9 mouse cellular contexts compared by ENCODE assay signal in the genomic region with DNA sequence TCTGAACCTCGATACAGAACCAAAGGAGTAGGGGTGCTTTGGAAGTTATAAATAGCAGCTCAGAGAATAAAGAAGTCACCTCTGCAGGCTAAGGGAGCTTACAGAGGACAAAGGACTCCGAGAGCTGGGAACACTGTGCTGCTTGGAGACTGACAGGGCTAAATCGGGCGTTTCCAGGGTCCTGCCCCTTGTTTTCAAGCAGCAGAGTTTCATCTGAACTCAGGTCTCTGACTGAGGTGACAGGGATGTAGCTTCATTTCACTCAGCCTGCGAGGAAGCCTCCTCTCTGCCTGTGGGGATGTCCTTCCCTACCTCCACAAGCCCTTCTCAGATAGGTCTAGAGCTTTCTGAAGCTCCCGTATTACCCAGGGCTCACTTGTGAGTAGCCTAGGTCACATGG.
DNase-seq lines count a peak whose midpoint lies in the region; ATAC-seq and TF ChIP-seq lines count a peak whose summit lies in the region.
"Had no signal": no experiment of that assay in that cellular context is flagged by ENCODE, and none has a peak within 500 bp of the region (broad histone marks: within the 10 kb centered on the region; RNA-seq: fewer than 3 reads in every experiment).

No protein-coding gene starts in this region.

- peak overlapping the region; percentile 54 for H3K4me2 ChIP-seq in lung, embryonic 14.5 days
- peak overlapping the region; percentile 58 for H3K4me2 ChIP-seq in forebrain, embryonic 13.5 days
- H3K4me2 ChIP-seq in limb, embryonic 14.5 days (replicated peaks; ENCODE audit: low read depth, low read length, severe bottlenecking) = peak overlapping the region; percentile 53
- H3K4me2 ChIP-seq in stomach, embryonic 16.5 days (ENCODE audit: low read depth, low read length) = peak overlapping the region; percentile 47

- TF ChIP-seq POLR2A in limb, embryonic 14.5 days (IDR thresholded peaks at IDR 0.05; ENCODE audit: borderline replicate concordance, extremely low read depth, insufficient read depth, insufficient read length) = no peak
- TF ChIP-seq POLR2A in thymus, adult 2 months (IDR thresholded peaks at IDR 0.05; ENCODE audit: control insufficient read depth, extremely low read depth, insufficient read depth, low read length, poor library complexity) = no peak

- H3K27ac ChIP-seq in lung, embryonic 14.5 days (ENCODE audit: low read depth) = no peak overlapping the region; the same call in 1 of the 2 replicates
- peak overlapping the region; percentile 94 for H3K27ac ChIP-seq in forebrain, embryonic 13.5 days
- H3K27ac ChIP-seq in limb, embryonic 14.5 days (replicated peaks; ENCODE audit: low read depth, low read length) = no peak overlapping the region
- H3K27ac ChIP-seq in stomach, embryonic 16.5 days (ENCODE audit: low read length) = no peak overlapping the region
- H3K27ac ChIP-seq in thymus, adult 2 months (ENCODE audit: control insufficient read depth, insufficient read depth, low read length) = no peak overlapping the region

- no peak for TF ChIP-seq CTCF in lung, embryonic 14.5 days (IDR thresholded peaks at IDR 0.05; ENCODE audit: low read depth)
- no peak for TF ChIP-seq CTCF in thymus, adult 2 months (IDR thresholded peaks at IDR 0.05; ENCODE audit: borderline replicate concordance, control insufficient read depth, extremely low read depth, insufficient read depth, low read length, poor library complexity)

- H3K36me3 ChIP-seq in lung, embryonic 14.5 days (ENCODE audit: insufficient read depth) = no peaks in the 10 kb centered on the region
- H3K36me3 ChIP-seq in forebrain, embryonic 13.5 days (ENCODE audit: poor library complexity, severe bottlenecking) = no peaks in the 10 kb centered on the region
- no peaks in the 10 kb centered on the region for H3K36me3 ChIP-seq in limb, embryonic 14.5 days (ENCODE audit: control insufficient read depth, insufficient read depth, low read length)
- H3K36me3 ChIP-seq in stomach, embryonic 16.5 days (ENCODE audit: control insufficient read depth, insufficient read depth, low read length) = no peaks in the 10 kb centered on the region
- H3K36me3 ChIP-seq in thymus, adult 2 months (ENCODE audit: control insufficient read depth, insufficient read depth, low read length) = no peaks in the 10 kb centered on the region

- ATAC-seq in lung, embryonic 14.5 days (ENCODE audit: insufficient read depth) = no peak
- peak; percentile 25 for ATAC-seq in forebrain, embryonic 13.5 days
- ATAC-seq in limb, embryonic 14.5 days (ENCODE audit: low FRiP score, low read depth) = no peak
- ATAC-seq in stomach, embryonic 16.5 days (ENCODE audit: insufficient read depth, low FRiP score) = no peak
- ATAC-seq in CD4-positive, CD25-positive, alpha-beta regulatory T cell, adult 4 months = no peak

- H3K9ac ChIP-seq in lung, embryonic 14.5 days = peak overlapping the region; percentile 2
- H3K9ac ChIP-seq in forebrain, embryonic 13.5 days = peak overlapping the region; percentile 74
- H3K9ac ChIP-seq in limb, embryonic 14.5 days (ENCODE audit: low read depth, low read length, severe bottlenecking) = peak overlapping the region; percentile 51
- peak overlapping the region; percentile 57; the same call in 1 of the 2 replicates for H3K9ac ChIP-seq in stomach, embryonic 16.5 days (ENCODE audit: low read length)

- peaks cover 13% of the 10 kb centered on the region for H3K4me1 ChIP-seq in lung, embryonic 14.5 days (ENCODE audit: insufficient read depth)
- peaks cover 90% of the 10 kb centered on the region for H3K4me1 ChIP-seq in forebrain, embryonic 13.5 days
- H3K4me1 ChIP-seq in limb, embryonic 14.5 days (ENCODE audit: control insufficient read depth, insufficient read depth, low read length) = peaks cover 17% of the 10 kb centered on the region
- H3K4me1 ChIP-seq in stomach, embryonic 16.5 days (ENCODE audit: control insufficient read depth, insufficient read depth, low read length) = peaks cover 16% of the 10 kb centered on the region
- H3K4me1 ChIP-seq in thymus, adult 2 months (replicated peaks; ENCODE audit: control insufficient read depth, insufficient read depth, low read length) = no peaks in the 10 kb centered on the region

- H3K9me3 ChIP-seq in lung, embryonic 14.5 days (ENCODE audit: low read depth, low read length) = no peaks in the 10 kb centered on the region
- no peaks in the 10 kb centered on the region for H3K9me3 ChIP-seq in forebrain, embryonic 13.5 days (replicated peaks)
- H3K9me3 ChIP-seq in limb, embryonic 14.5 days (ENCODE audit: control insufficient read depth, low read length) = no peaks in the 10 kb centered on the region
- no peaks in the 10 kb centered on the region for H3K9me3 ChIP-seq in stomach, embryonic 16.5 days (replicated peaks; ENCODE audit: control insufficient read depth, low read length)

- H3K4me3 ChIP-seq in lung, embryonic 14.5 days (ENCODE audit: low read depth, low read length) = peak overlapping the region; percentile 19; the same call in 1 of the 2 replicates
- peak overlapping the region; percentile 37 for H3K4me3 ChIP-seq in forebrain, embryonic 13.5 days
- H3K4me3 ChIP-seq in limb, embryonic 14.5 days (replicated peaks; ENCODE audit: low read length) = peak overlapping the region; percentile 24
- no peak overlapping the region for H3K4me3 ChIP-seq in stomach, embryonic 16.5 days (replicated peaks; ENCODE audit: low read length)
- no peak overlapping the region for H3K4me3 ChIP-seq in thymus, adult 2 months (ENCODE audit: control insufficient read depth, insufficient read depth, low read length)

- WGBS in lung, embryonic 14.5 days = 20% methylated on average over 6 of the region's 6 CpGs
- WGBS in forebrain, embryonic 13.5 days = 1% methylated on average over 6 of the region's 6 CpGs
- 20% methylated on average over 6 of the region's 6 CpGs for WGBS in limb, embryonic 14.5 days
- 32% methylated on average over 6 of the region's 6 CpGs for WGBS in stomach, embryonic 16.5 days
- 79% methylated on average over 6 of the region's 6 CpGs for WGBS in thymus, adult 2 months

- H3K27me3 ChIP-seq in lung, embryonic 14.5 days (ENCODE audit: insufficient read depth, low read length) = no peaks in the 10 kb centered on the region
- H3K27me3 ChIP-seq in forebrain, embryonic 13.5 days = no peaks in the 10 kb centered on the region
- H3K27me3 ChIP-seq in limb, embryonic 14.5 days (ENCODE audit: control insufficient read depth, insufficient read depth, low read length) = no peaks in the 10 kb centered on the region
- H3K27me3 ChIP-seq in stomach, embryonic 16.5 days (ENCODE audit: control insufficient read depth, insufficient read depth, low read length) = no peaks in the 10 kb centered on the region
- no peaks in the 10 kb centered on the region; the same call in 1 of the 2 replicates for H3K27me3 ChIP-seq in thymus, adult 2 months (ENCODE audit: control insufficient read depth, insufficient read depth, low read length)

- DNase-seq in lung, embryonic 14.5 days = peak; percentile 31
- DNase-seq in lung, postnatal 4 days = no peak
- DNase-seq in limb, embryonic 14.5 days (ENCODE audit: low spot score) = no peak
- DNase-seq in thymus, adult 2 months = no peak
- DNase-seq: cerebellum, adult 8-10 months; lung, postnatal 14 days had no signal

Comparison
In these comparisons a context has a peak if more than half of its experiments do, and no peak if none do; other contexts are left out.
1. H3K4me3 ChIP-seq: peak in lung, embryonic 14.5 days (single experiment), forebrain, embryonic 13.5 days (single experiment) and limb, embryonic 14.5 days (single experiment); none in stomach, embryonic 16.5 days (single experiment) and thymus, adult 2 months (single experiment).
2. H3K9ac ChIP-seq: peak in every context shown above with its lines; median percentile 74 in forebrain, embryonic 13.5 days; 57 in stomach, embryonic 16.5 days; 51 in limb, embryonic 14.5 days; 2 in lung, embryonic 14.5 days.
3. Peak in every context shown above with its lines, with median percentiles within 50 percentile points of each other: H3K4me2 ChIP-seq.